Mouse (Mus musculus): ENCODE results near the gene Pmf1. TPM values are rescaled to one million over a fixed set of nuclear protein-coding genes. Genes with fewer than 3 reads are reported as not detected.

The Pmf1 gene
- 30.9 TPM for polyA plus RNA-seq (2017; shearing (Covaris generic))

DNA sequence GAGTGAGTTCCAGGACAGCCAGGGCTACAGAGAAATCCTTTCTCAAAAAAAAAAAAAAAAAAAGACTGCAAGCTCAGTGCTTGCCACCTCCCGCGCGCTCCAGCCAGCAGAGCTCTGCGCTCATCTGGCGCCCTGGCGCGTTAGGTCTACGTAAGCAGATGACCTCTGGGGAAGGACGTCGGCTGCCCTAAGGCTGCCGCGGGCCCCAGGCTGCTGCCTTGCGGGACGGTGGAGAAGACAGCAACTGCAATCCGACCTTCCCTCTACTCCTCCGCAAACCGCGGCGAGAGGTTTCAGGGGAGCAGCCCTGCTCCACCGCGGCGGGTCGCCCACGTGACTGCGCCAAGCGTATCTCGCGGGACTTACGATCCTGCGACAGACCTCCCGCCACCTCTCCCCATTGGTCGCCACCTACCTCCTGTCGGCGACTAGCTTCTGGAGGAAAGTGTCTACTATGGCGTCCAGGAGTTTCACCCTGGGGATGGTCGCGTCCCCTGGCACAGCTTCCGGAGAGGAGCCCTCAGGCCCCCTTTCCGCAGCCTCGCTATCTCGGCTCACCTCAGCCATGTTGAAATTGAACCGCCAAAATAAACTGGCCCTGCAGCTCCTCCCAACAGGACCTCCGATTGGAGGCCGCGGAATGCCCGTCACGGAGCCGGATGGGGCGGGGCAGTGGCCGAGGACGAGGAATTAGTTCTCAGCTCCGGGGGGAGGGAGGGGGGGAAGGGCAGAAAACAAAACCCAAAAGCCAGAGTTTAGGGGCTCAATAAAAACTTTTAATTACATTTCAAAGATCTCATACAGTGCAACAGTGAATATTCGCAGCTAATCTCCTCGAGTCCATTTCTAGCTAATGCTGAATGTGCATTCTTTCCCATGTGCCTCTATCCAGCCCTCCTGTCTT, at the start of gene Pmf1:
Pmf1 (minus strand) TSS at position 591 of the 904 bp plus-strand sequence.

DNA sequence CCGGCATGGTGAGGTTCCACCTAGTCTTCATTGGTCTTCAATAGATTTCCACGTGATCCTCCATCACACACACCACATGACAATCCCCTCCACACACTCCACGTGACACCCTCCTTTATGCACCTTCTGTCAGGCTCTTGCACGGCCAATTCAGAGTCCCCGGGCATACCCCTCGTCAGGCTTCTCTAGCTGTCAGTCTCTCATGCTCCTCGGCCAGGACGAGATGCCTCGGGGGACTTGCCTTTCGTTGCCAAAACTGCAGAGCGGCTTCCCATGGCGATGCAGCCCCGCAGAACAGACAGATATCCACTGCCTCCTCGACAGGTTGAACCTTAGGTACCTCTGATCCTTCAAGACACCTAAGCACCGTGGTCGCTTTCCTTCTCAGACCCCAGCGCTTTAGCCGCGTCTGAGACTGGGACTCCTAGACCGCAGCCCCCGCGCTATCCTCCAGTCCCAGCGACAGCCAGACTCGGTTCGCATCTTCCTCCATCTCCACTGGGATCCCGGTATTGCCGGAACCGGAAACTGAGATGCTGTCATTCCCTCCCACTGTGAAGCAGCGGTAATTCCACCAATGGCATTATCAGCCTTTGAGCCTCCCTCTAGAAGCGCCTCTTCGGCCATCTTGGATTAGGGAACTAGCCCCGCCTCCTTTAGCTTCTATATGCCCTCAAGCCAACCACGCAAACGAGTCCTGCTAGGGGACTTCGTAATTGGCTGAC, 14.6 kb upstream of the Pmf1 start, which contains the start of gene Slc25a44:
Slc25a44 (minus strand) TSS at position 535 of the 725 bp plus-strand sequence.

DNA sequence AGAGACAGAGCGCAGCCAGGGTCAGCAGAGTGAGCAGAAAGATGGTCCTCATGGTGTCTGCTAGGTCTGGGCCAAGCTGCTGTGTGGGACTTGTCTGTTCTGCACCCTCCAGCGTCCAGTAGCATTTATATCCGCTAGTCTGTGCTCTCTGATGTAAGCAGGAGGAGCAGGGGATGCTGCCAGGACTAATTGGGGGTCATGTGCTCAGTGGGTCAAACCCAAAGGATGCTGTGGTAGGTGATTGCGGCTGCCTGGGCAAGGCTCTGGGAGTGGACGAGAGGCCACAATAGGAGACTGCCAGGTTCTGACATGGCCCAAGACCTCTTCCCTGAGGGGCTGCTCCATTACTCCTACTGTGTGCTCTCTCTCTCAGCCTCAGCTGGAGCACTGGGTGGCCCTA, 25.8 kb downstream of the Pmf1 start, which contains the start of gene Bglap:
Bglap (minus strand) TSS at position 101 of the 400 bp plus-strand sequence.

DNA sequence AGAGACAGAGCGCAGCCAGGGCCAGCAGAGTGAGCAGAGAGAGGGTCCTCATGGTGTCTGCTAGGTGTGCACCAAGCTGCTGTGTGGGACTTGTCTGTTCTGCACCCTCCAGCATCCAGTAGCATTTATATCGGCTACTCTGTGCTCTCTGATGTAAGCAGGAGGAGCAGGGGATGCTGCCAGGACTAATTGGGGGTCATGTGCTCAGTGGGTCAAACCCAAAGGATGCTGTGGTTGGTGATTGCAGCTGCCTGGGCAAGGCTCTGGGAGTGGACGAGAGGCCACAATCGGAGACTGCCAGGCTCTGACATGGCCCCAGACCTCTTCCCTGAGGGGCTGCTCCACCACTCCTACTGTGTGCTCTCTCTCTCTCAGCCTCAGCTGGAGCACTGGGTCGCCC, 31.5 kb downstream of the Pmf1 start, which contains the start of gene Bglap2:
Bglap2 (minus strand) TSS at position 101 of the 400 bp plus-strand sequence.

DNA sequence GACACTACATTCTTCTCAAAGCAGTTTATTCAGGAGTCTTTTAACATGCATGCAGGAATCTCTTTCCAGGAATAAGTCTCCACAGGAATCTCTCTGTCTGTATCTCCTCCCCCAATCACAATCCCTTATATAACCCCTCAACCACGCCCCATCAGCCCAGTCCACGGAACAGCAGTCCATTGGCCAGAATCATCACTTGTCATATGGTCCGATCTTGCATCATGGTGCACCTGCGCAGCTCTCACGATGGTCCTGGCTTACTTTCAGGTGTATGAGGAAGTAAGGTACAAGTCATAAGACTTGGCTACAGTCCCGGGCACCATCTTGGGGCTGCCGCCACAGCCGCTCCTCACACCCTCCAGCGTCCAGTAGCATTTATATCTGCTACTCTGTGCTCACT, 37.5 kb downstream of the Pmf1 start, which contains the start of gene Bglap3:
Bglap3 (minus strand) TSS at position 101 of the 400 bp plus-strand sequence.

DNA sequence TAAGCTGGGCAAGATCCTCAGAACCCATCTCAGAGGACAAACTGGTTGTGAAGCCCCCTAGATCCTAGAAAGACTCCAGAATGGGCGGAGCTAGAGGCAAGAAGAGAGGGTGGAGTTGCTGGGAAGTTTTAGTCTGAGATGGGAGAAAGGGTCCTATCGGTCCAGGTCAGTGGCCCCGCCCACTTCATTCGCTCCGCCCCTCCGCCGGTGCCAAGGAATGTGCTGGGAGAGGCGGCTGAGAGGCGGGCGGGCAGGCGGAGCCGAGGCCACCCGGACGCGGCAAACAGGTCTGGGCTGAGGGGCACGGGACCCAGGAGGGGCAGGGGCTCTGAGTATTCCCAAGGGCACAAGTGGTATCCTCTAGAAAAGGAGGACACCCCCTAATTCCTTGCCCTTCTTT, 45.8 kb downstream of the Pmf1 start, which contains the start of gene Paqr6:
Paqr6 (plus strand) TSS at position 248 of the 400 bp plus-strand sequence.

Other genes starting within 250 kb of the Pmf1 start
- not detected for gene Rhbg, start 155.6 kb downstream of the Pmf1 start, polyA plus RNA-seq (2017; shearing (Covaris generic))
- gene Gm38392, start 123.1 kb downstream of the Pmf1 start, polyA plus RNA-seq (2017; shearing (Covaris generic)), result not detected
- gene Tsacc, start 113.3 kb downstream of the Pmf1 start, polyA plus RNA-seq (2017; shearing (Covaris generic)), result 4.1 TPM
- 309 TPM for gene Cct3, start 113.2 kb downstream of the Pmf1 start, polyA plus RNA-seq (2017; shearing (Covaris generic))
- 191 TPM for gene Glmp, start 85.3 kb downstream of the Pmf1 start, polyA plus RNA-seq (2017; shearing (Covaris generic))
- 0.46 TPM for gene Tmem79, start 74.2 kb downstream of the Pmf1 start, polyA plus RNA-seq (2017; shearing (Covaris generic))
- gene Smg5, start 74.1 kb downstream of the Pmf1 start, polyA plus RNA-seq (2017; shearing (Covaris generic)), result 35.6 TPM
- not detected for gene Paqr6, start 45.7 kb downstream of the Pmf1 start, polyA plus RNA-seq (2017; shearing (Covaris generic))
- gene Bglap3, start 37.6 kb downstream of the Pmf1 start, polyA plus RNA-seq (2017; shearing (Covaris generic)), result not detected
- gene Bglap2, start 31.6 kb downstream of the Pmf1 start, polyA plus RNA-seq (2017; shearing (Covaris generic)), result not detected
- not detected for gene Bglap, start 25.9 kb downstream of the Pmf1 start, polyA plus RNA-seq (2017; shearing (Covaris generic))
- gene Slc25a44, start 14.8 kb upstream of the Pmf1 start, polyA plus RNA-seq (2017; shearing (Covaris generic)), result 14.6 TPM
- gene Sema4a, start 50.9 kb upstream of the Pmf1 start, polyA plus RNA-seq (2017; shearing (Covaris generic)), result 162 TPM
- gene Lmna, start 99.6 kb upstream of the Pmf1 start, polyA plus RNA-seq (2017; shearing (Covaris generic)), result 189 TPM
- gene Mex3a, start 122.1 kb upstream of the Pmf1 start, polyA plus RNA-seq (2017; shearing (Covaris generic)), result 0.06 TPM
- gene Rab25, start 138.0 kb upstream of the Pmf1 start, polyA plus RNA-seq (2017; shearing (Covaris generic)), result not detected
- 126 TPM for gene Lamtor2, start 142.7 kb upstream of the Pmf1 start, polyA plus RNA-seq (2017; shearing (Covaris generic))
- gene Ubqln4, start 143.4 kb upstream of the Pmf1 start, polyA plus RNA-seq (2017; shearing (Covaris generic)), result 35.6 TPM
- 65.0 TPM for gene Ssr2, start 165.5 kb upstream of the Pmf1 start, polyA plus RNA-seq (2017; shearing (Covaris generic))
- gene Arhgef2, start 195.6 kb upstream of the Pmf1 start, polyA plus RNA-seq (2017; shearing (Covaris generic)), result 79.7 TPM
- not detected for gene Rxfp4, start 242.8 kb upstream of the Pmf1 start, polyA plus RNA-seq (2017; shearing (Covaris generic))

All from effector memory CD4-positive, alpha-beta T cell, adult 7 months (primary cell).